Mouse (Mus musculus) heart, adult 11 months (tissue): Measurements from ENCODE around the gene Dnajc28.
"Not testable (repeated sequence)": the region's sequence is repeated elsewhere in the genome, so short reads cannot be mapped to it uniquely, and the experiment has no call there.

Source experiments
- DNase-seq: peaks from one replicate; pipeline ENCODE4 v3.0.0; 2022

Gene Dnajc28

GRCm38 (mm10) chr16:91618511-91619501 is at the start of gene Dnajc28:
Dnajc28 (minus strand) TSS chr16:91619026.
- peak; percentile 98 for DNase-seq

- no peak for DNase-seq
Measured at GRCm38 (mm10) chr16:91663795-91664194, 45.0 kb upstream of the Dnajc28 start.

- peak; percentile 75 for DNase-seq
Measured at GRCm38 (mm10) chr16:91662336-91662735, 43.5 kb upstream of the Dnajc28 start.

DNA sequence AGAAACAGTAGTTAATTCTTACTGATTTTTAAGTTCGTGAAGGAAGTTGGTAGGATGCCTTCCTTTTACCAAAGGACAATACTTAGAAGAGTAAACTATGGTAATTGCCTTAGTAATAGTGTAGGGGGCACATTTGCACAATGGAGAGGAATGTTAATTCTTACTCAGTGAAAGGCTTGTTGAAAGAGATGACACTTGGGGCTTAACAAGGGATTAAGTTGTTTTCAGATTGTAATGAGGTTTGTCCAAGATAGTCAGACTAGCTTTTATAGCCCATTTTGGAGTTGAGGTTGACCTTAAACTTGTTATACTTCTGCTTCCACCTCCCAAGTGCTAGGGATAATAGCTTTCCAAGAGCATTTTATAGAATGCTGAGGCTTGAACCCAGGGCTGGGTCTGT is 42.6 kb upstream of the Dnajc28 start:
- DNase-seq: no peak

GRCm38 (mm10) chr16:91659798-91660197 is 41.0 kb upstream of the Dnajc28 start:
- DNase-seq: no peak

GRCm38 (mm10) chr16:91658471-91658870 is 39.6 kb upstream of the Dnajc28 start:
- peak; percentile 93 for DNase-seq

- DNase-seq: no peak
Measured at GRCm38 (mm10) chr16:91657285-91657684, 38.5 kb upstream of the Dnajc28 start.

DNA sequence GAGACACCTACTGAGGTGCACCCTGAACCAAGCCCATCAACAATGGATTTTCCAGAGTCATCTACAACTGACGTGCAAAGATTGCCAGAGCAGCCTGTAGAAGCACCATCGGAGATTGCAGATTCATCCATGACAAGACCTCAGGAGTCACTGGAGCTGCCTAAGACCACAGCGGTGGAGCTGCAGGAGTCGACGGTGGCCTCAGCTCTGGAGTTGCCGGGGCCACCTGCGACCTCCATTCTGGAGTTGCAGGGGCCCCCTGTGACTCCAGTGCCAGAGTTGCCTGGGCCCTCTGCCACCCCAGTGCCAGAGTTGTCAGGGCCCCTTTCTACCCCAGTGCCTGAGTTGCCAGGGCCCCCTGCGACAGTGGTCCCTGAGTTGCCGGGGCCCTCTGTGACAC is 36.5 kb upstream of the Dnajc28 start:
- peak; percentile 93 for DNase-seq

DNA sequence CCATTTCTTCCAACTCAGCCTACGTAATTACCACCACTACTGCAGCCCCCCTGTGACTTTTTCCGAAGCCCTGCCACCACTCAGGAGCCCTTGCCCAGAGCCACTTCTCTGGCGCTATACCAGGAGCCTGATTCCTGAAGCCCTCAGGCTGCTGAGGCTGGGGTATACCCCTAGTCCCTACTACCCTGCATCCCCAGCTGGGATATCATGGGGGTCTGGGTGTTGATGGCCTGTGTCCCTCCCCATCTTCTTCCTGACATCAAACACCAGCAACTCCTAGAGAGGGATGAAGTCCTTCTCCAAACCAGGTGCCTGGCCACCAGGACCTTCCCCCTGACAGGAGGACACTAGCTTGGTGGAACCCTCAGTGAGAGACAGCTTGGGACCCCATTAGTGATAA is 33.4 kb upstream of the Dnajc28 start:
- DNase-seq: peak; percentile 91

GRCm38 (mm10) chr16:91649781-91650180 is 31.0 kb upstream of the Dnajc28 start:
- DNase-seq: peak; percentile 61

DNA sequence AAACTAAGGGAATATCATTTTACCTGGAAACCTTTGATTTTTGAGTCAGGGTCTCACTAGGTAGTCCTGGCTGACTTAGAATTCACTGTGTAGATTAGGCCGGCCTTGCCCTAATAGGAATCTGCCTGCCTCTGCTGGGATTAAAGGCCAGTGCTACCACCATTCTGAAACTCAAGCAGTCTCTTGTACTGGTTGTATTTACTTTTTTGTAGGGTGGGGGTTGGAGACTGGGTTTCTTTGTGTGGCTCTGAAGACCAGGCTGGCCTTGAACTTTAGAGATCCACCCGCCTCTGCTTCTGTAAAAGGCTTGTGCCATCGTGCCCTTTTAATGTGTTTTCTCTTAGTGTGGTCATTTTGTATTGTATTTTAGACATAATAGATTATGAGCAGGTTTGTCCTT is 30.4 kb upstream of the Dnajc28 start:
- peak; percentile 78 for DNase-seq

DNA sequence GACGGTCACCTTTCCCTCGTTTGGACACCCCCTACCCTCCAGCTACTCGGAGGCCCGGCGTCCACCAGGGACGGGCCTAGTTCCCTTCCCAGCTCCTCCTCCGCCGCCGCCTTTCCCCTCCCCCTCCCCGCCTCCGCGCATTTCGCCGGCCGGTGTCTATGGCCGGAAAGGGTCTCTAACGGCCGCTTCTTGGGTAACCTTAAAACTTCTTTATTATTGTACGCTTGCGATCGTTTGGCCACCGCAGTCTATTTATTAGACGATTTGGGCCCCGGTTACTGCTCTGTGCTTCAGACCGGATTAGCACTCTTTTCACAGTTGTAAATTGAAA is 29.4 kb upstream of the Dnajc28 start:
- DNase-seq: peak; percentile 98

DNA sequence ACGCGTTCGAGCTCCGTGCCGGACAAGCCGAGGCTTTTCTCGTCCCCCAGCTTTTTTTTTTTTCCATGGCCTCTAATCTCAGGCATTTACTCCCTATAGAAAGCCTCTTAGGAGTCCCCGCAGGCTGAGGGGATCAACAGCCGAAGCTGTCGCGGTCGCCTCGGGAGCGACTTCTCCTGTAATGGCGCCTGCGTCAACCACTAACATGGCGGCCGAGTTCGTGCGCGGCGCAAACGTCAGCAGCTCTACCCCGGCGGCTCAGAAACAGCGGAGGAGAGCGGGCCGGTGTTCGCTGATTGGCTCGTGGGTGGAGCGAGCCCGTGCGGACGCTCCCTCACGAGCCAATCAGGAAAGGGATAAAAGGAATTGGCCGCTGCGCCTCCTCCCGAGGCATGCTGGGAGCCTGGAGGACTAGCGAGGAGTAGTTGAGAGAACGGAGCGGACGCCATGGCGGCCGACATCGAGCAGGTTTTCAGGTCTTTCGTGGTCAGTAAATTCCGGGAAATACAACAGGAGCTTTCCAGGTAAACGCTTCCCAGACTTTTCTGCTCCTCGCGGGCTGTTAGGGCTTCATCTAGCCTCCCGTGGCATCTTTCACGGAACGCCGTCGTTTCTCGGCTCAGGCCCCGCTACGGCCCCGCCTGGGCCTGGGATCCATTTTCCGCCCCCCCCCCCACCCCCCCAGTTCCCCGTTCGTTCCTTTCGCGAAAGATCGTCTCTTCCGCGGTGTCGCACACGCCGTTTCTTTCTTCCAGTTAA is 28.8 kb upstream of the Dnajc28 start, which contains the start of gene Son:
TSS of gene Son (plus strand) at position 46 of the 759 bp plus-strand sequence.
- peak; percentile 100 for DNase-seq

GRCm38 (mm10) chr16:91646681-91647419 is 28.0 kb upstream of the Dnajc28 start, which contains the start of gene Gart:
Gart (minus strand) TSS chr16:91646952.
- DNase-seq: peak; percentile 100

DNA sequence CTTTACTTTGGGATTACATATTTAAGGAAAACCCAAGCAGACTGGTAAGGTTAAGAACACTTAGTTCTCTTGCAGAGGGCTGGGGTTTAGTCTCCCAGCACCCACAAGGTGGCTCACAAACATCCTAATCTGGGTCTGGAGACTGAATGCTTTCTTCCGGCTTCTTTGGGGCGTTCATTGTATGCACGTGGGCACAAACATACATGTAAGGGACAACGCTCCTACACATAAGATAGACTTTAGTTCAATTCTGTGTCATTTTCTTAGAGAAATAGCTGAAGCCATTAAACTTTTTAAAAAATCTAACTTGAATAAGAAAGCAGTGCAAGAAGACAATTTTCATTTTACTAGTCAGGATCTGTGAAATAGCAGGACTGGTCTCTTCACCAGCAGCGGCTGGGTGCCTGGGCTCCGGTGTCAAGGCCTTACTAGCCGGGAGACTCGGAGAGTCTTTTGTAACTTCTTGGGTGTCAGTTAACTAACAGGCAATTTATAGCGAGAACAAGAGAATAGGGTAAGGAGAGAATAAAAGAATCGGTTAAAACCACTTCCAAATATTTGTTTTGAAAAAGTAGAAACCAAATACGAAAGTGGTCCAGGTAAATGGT is 27.3 kb upstream of the Dnajc28 start:
- DNase-seq: peak; percentile 87

GRCm38 (mm10) chr16:91645420-91645819 is 26.6 kb upstream of the Dnajc28 start:
- not testable (repeated sequence) for DNase-seq

DNA sequence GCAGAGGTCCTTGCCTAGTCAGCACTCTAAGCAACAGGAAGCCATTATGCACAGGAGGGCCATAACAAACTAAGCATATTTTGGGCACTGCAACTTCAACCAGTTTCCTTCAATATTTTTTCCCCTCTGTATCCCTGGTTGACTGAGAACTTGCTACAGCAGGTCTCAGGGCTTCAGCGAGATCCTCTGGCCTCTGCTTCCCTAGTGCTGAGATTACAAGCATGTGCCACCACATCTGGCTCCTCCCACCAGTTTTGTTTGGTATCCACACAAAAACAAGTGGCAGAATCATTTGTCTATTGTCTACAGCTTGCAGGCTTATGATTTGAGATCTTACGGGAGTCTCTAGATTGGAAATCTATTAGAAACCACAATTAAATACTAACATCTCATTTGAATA is 26.1 kb upstream of the Dnajc28 start:
- peak; percentile 73 for DNase-seq

DNA sequence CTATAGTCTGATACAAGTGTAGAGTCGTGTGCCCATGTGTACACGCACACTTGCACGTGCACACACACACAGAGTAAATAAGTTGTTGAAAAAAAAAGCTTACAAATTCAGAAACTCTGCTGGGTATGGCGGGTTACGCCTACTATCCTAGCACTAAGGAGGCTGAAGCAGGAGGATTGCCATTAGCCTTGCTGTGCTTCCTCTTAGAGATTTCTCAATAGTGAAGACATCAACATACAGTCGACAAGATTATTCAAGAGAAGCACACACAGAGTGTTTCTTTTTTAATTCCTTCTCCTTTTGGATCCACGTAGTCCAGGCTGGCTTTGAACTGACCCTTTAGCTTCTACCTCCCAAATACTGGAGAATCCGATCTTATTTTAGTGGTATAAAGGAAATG is 21.3 kb upstream of the Dnajc28 start:
- peak; percentile 22 for DNase-seq

DNA sequence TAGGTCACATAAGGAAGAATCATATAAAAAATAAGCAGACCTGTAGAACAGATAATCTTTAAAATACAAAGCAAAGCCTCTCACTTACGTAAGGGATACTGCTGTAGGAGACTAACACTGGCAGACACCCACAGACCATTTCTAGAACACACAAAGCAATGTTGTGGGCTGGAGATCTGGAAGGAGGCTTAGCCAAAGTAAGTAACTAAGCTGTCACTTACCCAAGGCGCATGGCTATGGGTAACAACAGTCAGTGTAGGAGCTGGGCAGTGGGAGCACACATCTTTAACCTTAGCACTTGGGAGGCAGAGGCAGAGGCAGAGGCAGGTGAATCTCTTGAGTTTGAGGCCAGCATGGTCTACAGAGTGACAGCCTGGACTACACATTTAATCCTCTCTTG is 20.8 kb upstream of the Dnajc28 start:
- DNase-seq: peak; percentile 79

DNA sequence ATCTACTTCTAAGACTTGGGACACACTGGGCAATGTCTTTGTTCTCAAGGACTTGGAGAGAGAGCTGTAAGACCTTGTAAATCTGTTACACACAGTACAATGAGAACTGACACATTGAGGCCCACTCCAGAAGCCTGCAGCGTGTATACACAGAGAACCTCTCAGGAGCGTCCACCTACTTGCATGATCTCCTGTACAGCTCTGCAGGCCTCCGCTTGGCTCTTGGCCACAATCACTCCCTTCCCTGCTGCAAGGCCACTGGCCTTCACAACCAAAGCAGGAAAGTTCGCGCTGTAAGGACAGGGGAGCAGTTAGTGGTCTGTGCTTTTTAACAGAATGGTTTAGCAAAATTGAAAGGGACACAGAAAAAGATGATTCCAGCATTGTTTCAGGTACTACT is 20.3 kb upstream of the Dnajc28 start:
- DNase-seq: peak; percentile 77

- DNase-seq: no peak
Measured at GRCm38 (mm10) chr16:91633641-91634040, 14.8 kb upstream of the Dnajc28 start.

- DNase-seq: no peak
Measured at GRCm38 (mm10) chr16:91632940-91633339, 14.1 kb upstream of the Dnajc28 start.

- no peak for DNase-seq
Measured at GRCm38 (mm10) chr16:91632439-91632838, 13.6 kb upstream of the Dnajc28 start.
